Mouse (Mus musculus) heart, embryonic 10.5 days (tissue): ENCODE data around the gene L3mbtl3. TPM values are rescaled to one million over a fixed set of nuclear protein-coding genes. Genes with fewer than 3 reads are reported as not detected.

Source experiments
- microRNA-seq: library from miRNA; unstranded; fragments of <30 nt; microRNA quantifications from one replicate; pipeline ENCODE4, GENCODE M21; 2017
- polyA plus RNA-seq: library from polyadenylated mRNA; unstranded; fragments of >200 nt; fragmentation: Nextera tagmentation; extraction: Ambion mirVana; gene quantifications from 2 replicates; pipeline ENCODE4 v1.2.1, GENCODE M21; 2016

L3mbtl3 gene
- polyA plus RNA-seq, 1 experiment from 2014 or later, result 13.2 TPM

Small RNA genes within 50 kb of the gene (microRNA-seq; reads per million reads assigned to microRNA genes)
- gene Gm27754, result not detected

Other genes starting within 250 kb of the L3mbtl3 start
- 0.23 TPM in 1 of 2 replicates, not detected in the other for gene Samd3, start 146.3 kb downstream of the L3mbtl3 start, polyA plus RNA-seq